Mouse (Mus musculus) hindbrain, embryonic 13.5 days (tissue): ENCODE results near the gene Sncg. TPM values are rescaled to one million over a fixed set of nuclear protein-coding genes. Genes with fewer than 3 reads are reported as not detected.
A peak's percentile ranks its signal among the peaks of the same experiment; 100 is the strongest.
"Not testable (repeated sequence)": the region's sequence is repeated elsewhere in the genome, so short reads cannot be mapped to it uniquely, and the experiment has no call there.

Experiments used
- ATAC-seq: fragments of 200-750 bp; cut with Nextera tagmentation; 2 replicates; pipeline ENCODE4 v1.8.0; 2017; ENCODE audit warnings: moderate TSS enrichment; ENCODE audit not compliant: low FRiP score
- H3K27ac ChIP-seq: fragments of 300-500 bp; sonication (generic); 2 replicates; pipeline ENCODE4 v1.5.1; 2015; ENCODE audit warnings: inconsistent platforms, mild to moderate bottlenecking, moderate library complexity
- H3K27me3 ChIP-seq: fragments of 300-500 bp; sonication (generic); 2 replicates; pipeline ENCODE4 v1.6.1; 2015; ENCODE audit warnings: mild to moderate bottlenecking, inconsistent platforms
- H3K36me3 ChIP-seq: fragments of 300-500 bp; sonication (generic); 2 replicates; pipeline ENCODE4 v1.6.1; 2015; ENCODE audit warnings: mild to moderate bottlenecking, inconsistent platforms
- H3K4me1 ChIP-seq: fragments of 300-500 bp; sonication (generic); replicated peaks from 2 replicates; pipeline ENCODE4 v1.6.1; 2015; ENCODE audit warnings: inconsistent platforms
- H3K4me2 ChIP-seq: fragments of 300-500 bp; sonication (generic); 2 replicates; pipeline ENCODE4 v1.6.1; 2015; ENCODE audit warnings: inconsistent platforms, mild to moderate bottlenecking, moderate library complexity
- H3K4me3 ChIP-seq: fragments of 300-500 bp; sonication (generic); 2 replicates; pipeline ENCODE4 v1.5.1; 2015; ENCODE audit warnings: mild to moderate bottlenecking, inconsistent platforms
- H3K9ac ChIP-seq: fragments of 300-500 bp; sonication (generic); 2 replicates; pipeline ENCODE4 v1.6.1; 2015; ENCODE audit warnings: mild to moderate bottlenecking, inconsistent platforms
- H3K9me3 ChIP-seq: fragments of 300-500 bp; sonication (generic); 2 replicates; pipeline ENCODE4 v1.6.1; 2016; ENCODE audit warnings: inconsistent platforms
- WGBS: fragments of 180-500 bp; shearing (Covaris S2); methylation state at CpG from one replicate; pipeline ENCODE4 v1.1.7; 2015; 5-methylcytosine and 5-hydroxymethylcytosine counted together
- polyA plus RNA-seq: library from polyadenylated mRNA; unstranded; fragments of >200 nt; fragmentation: Nextera tagmentation; extraction: Ambion mirVana; gene quantifications from 2 replicates; pipeline ENCODE4 v1.2.1, GENCODE M21; 2015

Sncg gene
- polyA plus RNA-seq, 1 experiment from 2014 or later: 244 TPM

DNA sequence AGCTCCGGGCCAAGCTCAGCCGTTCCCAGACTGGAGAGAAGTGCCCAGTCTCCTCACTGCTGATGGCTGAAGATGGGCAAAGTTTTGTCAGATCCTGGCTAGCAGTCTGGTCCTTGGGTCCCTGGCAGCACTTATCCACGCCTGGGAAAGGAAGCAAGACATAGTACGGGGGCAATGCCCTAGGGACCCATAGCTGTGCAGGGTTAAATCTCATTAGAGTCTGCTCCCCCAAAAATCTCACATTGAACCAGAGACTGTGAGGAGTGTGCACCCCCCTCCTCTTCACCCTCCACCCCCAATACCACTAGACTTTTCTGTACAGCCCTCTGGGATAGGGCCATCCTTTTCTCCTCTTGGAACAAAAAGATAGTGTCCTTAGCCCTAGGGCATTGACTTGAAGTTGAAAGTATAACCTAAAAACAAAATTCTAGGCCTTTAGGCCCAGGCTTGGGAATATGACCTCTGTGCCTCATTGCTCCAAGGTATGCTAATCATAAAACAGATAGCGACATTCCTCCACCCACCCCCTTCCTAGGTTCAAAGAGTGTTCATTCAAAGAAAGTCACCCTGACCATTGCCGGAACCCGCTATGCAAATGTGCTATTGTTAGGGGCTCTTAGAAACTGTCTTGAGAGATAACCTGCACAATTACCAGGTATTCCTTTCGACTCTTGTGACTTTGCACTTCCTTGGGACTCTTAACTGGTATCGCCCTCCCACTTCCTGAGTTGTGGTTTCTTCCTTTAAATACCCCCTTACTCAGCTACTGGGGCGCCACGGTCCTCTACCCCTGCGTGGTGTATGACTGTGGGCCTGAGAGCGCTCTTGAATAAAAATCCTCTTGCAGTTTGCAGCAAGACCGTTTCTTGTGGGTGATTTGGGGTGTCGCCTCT, 10.1 kb downstream of the Sncg start:
- 79% methylated on average over 15 of the region's 15 CpGs for WGBS
- Histone ChIP-seq H3K4me3 (peak overlapping the region; percentile 46), H3K27ac (0 out of 2 replicates have a peak overlapping the region, but pooled peaks have one; percentile 52), H3K4me2 (peak overlapping the region; percentile 90), H3K9ac (peak overlapping the region; percentile 78), H3K4me1 (peaks cover 15% of the 10 kb centered on the region)
- not testable (repeated sequence) for H3K27me3 ChIP-seq, H3K9me3 ChIP-seq, H3K36me3 ChIP-seq
- ATAC-seq: peak; percentile 74; the same call in 1 of the 2 replicates

DNA sequence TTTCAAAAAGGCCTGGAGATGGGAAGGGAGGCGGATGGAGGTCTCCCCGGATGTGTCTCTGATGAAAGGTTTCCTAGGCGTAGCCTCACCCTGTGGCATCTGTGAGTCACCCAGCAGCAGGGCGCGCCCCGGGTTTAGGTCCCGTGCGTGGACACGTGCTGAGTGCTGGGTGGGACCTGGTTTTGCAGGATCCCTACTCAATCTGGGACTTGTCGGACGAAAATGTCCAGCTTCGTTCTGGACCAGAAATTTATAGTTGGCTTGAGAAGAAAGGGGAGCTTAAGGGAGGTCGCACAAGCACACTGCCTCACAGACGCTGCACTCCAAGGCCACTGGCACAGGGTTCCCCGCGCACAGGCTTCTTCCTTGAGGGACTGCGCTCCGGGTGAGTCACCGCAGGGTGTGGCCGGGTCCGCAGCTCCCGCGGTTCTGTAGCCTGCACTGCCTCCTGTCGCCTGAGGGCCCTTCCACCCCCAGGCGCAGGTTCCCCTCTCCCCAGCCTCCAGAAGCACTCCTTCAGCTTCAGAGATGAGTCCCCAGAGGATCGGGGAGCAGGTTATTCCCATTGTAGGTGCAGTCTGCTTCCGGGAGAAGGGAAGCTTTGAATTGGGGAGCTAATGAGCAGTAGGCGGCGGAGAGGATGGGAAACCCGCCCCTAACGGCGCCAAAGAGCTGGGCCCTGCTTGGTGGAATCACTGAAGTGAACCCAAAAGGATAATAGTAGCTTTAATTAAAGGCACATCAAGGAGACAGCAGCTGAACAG, 10.9 kb downstream of the Sncg start:
- Histone ChIP-seq H3K4me3 (peak overlapping the region; percentile 46), H3K4me2 (peak overlapping the region; percentile 90), H3K27ac (0 out of 2 replicates have a peak overlapping the region, but pooled peaks have one; percentile 52), H3K4me1 (peaks cover 15% of the 10 kb centered on the region), H3K9ac (peak overlapping the region; percentile 78), H3K9me3 (no peaks in the 10 kb centered on the region), H3K36me3 (no peaks in the 10 kb centered on the region), H3K27me3 (0 out of 2 replicates have a peak, but pooled peaks cover 3% of the 10 kb centered on the region)
- 3% methylated on average over 32 of the region's 32 CpGs for WGBS
- ATAC-seq: peak; percentile 82

DNA sequence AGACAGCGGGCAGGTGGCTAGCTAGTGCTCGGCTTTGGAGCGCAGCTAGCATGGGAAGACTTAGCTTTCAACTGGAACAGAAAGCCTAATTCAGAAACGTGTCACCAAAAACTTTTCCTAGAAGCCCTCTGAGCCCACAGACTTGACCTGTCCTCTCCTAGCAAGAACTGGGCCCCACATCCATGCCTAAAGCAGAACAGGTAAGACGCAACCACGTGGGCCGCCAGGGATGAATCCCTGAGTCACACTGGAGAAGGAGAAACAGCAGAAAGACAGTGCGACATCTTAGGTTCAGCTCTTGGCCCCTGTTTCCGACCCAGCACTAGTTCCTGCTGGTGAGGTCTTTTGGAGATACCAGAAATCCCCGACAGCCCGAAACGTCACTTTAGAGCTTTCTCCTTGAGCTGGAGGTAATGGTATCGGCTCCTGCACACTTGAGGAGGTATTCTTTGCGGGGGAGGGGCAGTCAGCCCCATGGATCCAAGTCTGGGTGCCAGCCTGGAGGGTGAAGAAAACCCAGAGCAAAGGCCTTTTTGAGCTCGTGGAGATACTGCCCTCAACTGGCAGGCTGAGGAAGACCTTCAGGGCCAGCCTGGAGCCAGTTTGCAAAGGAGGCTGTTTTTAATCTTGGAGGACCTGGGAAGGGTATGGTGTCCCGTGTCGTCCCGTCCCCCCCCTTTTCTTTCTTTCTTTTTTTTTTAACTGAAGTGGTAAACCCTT, 11.7 kb downstream of the Sncg start:
- Histone ChIP-seq H3K27me3 (0 out of 2 replicates have a peak, but pooled peaks cover 3% of the 10 kb centered on the region), H3K36me3 (no peaks in the 10 kb centered on the region), H3K9ac (peak overlapping the region; percentile 78; the same call in 1 of the 2 replicates), H3K4me2 (peak overlapping the region; percentile 90), H3K9me3 (no peaks in the 10 kb centered on the region), H3K4me1 (peaks cover 15% of the 10 kb centered on the region), H3K4me3 (peak overlapping the region; percentile 46), H3K27ac (no peak overlapping the region)
- 31% methylated on average over 18 of the region's 18 CpGs for WGBS
- peak; percentile 67 for ATAC-seq

- Histone ChIP-seq H3K4me1 (peaks cover 15% of the 10 kb centered on the region), H3K36me3 (no peaks in the 10 kb centered on the region), H3K4me2 (no peak overlapping the region), H3K9me3 (no peaks in the 10 kb centered on the region), H3K27me3 (0 out of 2 replicates have a peak, but pooled peaks cover 3% of the 10 kb centered on the region), H3K9ac (no peak overlapping the region), H3K27ac (no peak overlapping the region), H3K4me3 (no peak overlapping the region)
- ATAC-seq: no peak
- WGBS: 85% methylated on average over 4 of the region's 4 CpGs
These were observed 12.5 kb downstream of the Sncg start for GRCm38 (mm10) chr14:34362135-34362534.

DNA sequence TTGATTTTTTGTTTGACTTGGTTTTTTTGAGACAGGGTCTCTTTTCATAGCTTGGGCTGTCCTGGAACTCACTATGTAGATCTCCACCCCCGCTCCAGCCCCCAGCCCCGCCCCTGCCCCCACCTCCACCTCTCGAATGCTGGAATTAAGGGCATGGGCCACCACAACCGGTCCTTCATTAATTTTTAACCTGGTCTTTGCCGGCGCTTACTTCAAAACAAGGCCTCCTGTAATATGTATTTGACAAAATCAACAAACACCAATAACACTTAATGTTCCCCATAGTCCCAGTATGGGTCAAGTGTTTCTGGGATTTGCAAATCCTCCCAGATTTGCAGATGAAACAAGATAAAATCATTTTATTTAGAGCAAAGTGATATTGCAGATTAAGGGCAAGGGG, 14.3 kb downstream of the Sncg start:
- Histone ChIP-seq H3K36me3 (no peaks in the 10 kb centered on the region), H3K4me1 (peaks cover 15% of the 10 kb centered on the region), H3K27ac (no peak overlapping the region), H3K9me3 (no peaks in the 10 kb centered on the region), H3K4me3 (no peak overlapping the region), H3K27me3 (0 out of 2 replicates have a peak, but pooled peaks cover 3% of the 10 kb centered on the region), H3K9ac (no peak overlapping the region), H3K4me2 (no peak overlapping the region)
- no peak for ATAC-seq
- 42% methylated on average over 6 of the region's 6 CpGs for WGBS

GRCm38 (mm10) chr14:34359676-34360244, 14.8 kb downstream of the Sncg start:
- Histone ChIP-seq H3K4me2 (no peak overlapping the region), H3K9ac (no peak overlapping the region), H3K4me3 (no peak overlapping the region), H3K9me3 (no peaks in the 10 kb centered on the region), H3K27me3 (0 out of 2 replicates have a peak, but pooled peaks cover 3% of the 10 kb centered on the region), H3K36me3 (no peaks in the 10 kb centered on the region), H3K27ac (no peak overlapping the region), H3K4me1 (peaks cover 15% of the 10 kb centered on the region)
- 59% methylated on average over 5 of the region's 5 CpGs for WGBS
- ATAC-seq: no peak

DNA sequence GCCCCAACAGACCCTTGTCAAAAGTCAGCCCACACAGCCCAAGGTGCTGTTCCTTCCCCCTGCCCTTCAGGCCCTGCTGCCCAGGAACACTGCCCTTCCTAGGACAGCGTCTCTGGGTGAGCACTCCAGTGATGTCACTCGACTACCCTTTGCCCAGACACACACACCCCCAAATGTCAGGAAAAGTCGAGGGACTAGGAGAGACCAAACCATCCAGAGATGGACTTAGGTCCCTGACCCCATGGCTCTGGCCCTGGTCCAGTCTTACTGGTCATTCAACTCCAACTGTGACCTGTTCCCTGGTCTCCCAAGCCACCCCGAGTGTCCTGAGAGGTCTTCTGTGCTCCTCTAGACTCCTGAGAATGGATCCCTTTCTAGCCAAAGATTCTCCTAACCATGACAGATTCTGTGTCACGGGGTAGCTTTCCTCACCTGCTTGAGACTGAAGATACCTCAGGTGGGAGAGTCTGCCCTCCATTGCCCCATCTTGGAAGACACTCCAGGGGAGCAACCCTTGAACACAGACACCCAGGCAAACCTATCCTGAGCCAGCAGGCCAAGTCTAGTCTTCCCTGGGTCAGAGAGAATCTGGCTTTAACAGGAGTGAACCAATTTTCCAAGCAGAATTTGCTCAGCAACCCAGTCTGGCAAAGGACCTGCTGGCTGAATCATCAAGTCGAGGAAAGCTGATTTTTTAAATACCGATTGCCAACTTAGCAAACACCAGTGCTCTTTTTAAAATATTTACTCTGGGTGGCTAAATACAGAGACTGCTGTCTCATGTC, 16.7 kb downstream of the Sncg start:
- ATAC-seq: no peak
- Histone ChIP-seq H3K4me1 (no peaks in the 10 kb centered on the region), H3K27me3 (0 out of 2 replicates have a peak, but pooled peaks cover 3% of the 10 kb centered on the region), H3K9ac (no peak overlapping the region), H3K27ac (no peak overlapping the region), H3K36me3 (no peaks in the 10 kb centered on the region), H3K9me3 (no peaks in the 10 kb centered on the region), H3K4me2 (no peak overlapping the region), H3K4me3 (no peak overlapping the region)
- WGBS: 84% methylated on average over 7 of the region's 7 CpGs

- H3K4me1 ChIP-seq: no peaks in the 10 kb centered on the region
- H3K9me3 ChIP-seq: no peaks in the 10 kb centered on the region
- H3K27me3 ChIP-seq: no peaks in the 10 kb centered on the region
- H3K4me3 ChIP-seq: no peak within 1 kb of the TSS
- no peaks in the 10 kb centered on the region for H3K36me3 ChIP-seq
- ATAC-seq: no peak
- H3K4me2 ChIP-seq: no peak within 1 kb of the TSS
- 88% methylated on average over 6 of the region's 6 CpGs for WGBS
- no peak within 1 kb of the TSS for H3K27ac ChIP-seq
- H3K9ac ChIP-seq: no peak within 1 kb of the TSS
These were observed 19.3 kb downstream of the Sncg start, which contains the start of gene Fam25c for GRCm38 (mm10) chr14:34355301-34355700. Gene Fam25c, minus strand, starts transcription at chr14:34355433.

- H3K4me3 ChIP-seq: no peak overlapping the region
- no peaks in the 10 kb centered on the region for H3K36me3 ChIP-seq
- no peaks in the 10 kb centered on the region for H3K4me1 ChIP-seq
- 89% methylated on average over 4 of the region's 4 CpGs for WGBS
- no peaks in the 10 kb centered on the region for H3K27me3 ChIP-seq
- H3K9me3 ChIP-seq: no peaks in the 10 kb centered on the region
- H3K9ac ChIP-seq: no peak overlapping the region
- ATAC-seq: no peak
- no peak overlapping the region for H3K4me2 ChIP-seq
- H3K27ac ChIP-seq: no peak overlapping the region
These were observed 20.1 kb downstream of the Sncg start for GRCm38 (mm10) chr14:34354456-34354855.

DNA sequence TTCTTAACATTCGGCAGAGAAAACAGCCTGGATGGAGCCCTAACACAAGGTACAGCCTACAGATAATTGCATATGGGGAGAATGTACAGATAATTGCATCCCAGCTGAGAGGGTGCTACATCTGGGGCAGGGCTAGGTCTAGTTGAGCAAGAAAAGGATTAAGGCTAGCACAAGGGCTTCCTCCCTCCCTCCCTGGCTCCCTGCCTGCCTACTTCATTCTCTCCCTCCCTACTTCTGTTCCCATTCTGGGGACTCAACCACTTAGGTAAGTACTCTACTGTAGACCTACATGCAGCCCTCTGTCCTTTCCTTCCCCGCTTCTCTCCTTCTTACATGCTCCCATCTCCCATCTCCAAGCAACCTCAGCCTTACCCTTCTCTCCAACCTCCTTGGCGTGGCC, 21.3 kb downstream of the Sncg start:
- H3K9me3 ChIP-seq: no peaks in the 10 kb centered on the region
- H3K4me1 ChIP-seq: no peaks in the 10 kb centered on the region
- no peak for ATAC-seq
- H3K27me3 ChIP-seq: no peaks in the 10 kb centered on the region
- no peak overlapping the region for H3K4me2 ChIP-seq
- H3K9ac ChIP-seq: no peak overlapping the region
- no peaks in the 10 kb centered on the region for H3K36me3 ChIP-seq
- no peak overlapping the region for H3K27ac ChIP-seq
- no peak overlapping the region for H3K4me3 ChIP-seq
- WGBS: 90% methylated on average over 3 of the region's 3 CpGs

GRCm38 (mm10) chr14:34352523-34352922, 22.1 kb downstream of the Sncg start:
- Histone ChIP-seq H3K36me3 (no peaks in the 10 kb centered on the region), H3K4me3 (no peak overlapping the region), H3K27me3 (no peaks in the 10 kb centered on the region), H3K27ac (no peak overlapping the region), H3K4me1 (no peaks in the 10 kb centered on the region), H3K9me3 (no peaks in the 10 kb centered on the region), H3K9ac (no peak overlapping the region), H3K4me2 (no peak overlapping the region)
- no peak for ATAC-seq
- 60% methylated on average over 6 of the region's 6 CpGs for WGBS
